Mouse (Mus musculus) ovary, adult 18-20 months (tissue): ENCODE data around the gene Grifin.
A peak's percentile ranks its signal among the peaks of the same experiment; 100 is the strongest.

Experiments
- DNase-seq: peaks from one replicate; pipeline ENCODE4 v3.0.0; 2022; ENCODE audit warnings: low spot score, mixed read lengths

Gene Grifin

GRCm38 (mm10) chr5:140589082-140589774, 24.4 kb upstream of the Grifin start:
- no peak for DNase-seq

DNA sequence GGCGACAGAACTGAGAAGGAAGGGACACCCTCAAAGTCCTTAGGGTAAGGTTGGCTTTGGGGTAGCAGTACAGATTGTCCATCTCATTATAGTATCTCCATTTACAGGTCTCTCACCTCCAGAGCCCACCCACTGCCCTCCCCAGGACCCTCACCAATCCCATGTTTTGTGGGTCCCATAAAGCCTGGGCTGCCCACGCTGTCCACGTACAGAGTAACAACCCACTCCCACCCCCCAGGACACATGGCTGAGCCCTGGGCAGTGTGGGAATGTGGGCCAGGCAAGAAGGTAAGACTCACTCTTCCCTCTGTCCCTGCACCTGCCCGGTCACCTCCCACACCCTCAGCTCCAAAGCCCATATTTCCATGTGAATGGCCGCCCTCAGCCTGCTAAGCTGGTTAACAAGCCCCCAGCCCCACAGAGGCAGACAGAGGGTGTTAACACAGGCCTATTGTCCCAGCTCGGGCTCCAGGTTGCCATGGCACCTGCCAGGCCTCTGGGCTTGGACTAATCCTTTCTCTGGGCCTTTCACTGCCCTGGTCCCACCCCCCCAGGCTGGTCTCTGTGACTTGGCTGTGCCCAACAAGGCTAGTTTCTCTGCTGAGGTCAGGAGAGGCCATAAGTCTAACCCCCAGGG, 19.0 kb upstream of the Grifin start:
- DNase-seq, result no peak

GRCm38 (mm10) chr5:140582995-140583731, 18.3 kb upstream of the Grifin start:
- no peak for DNase-seq

GRCm38 (mm10) chr5:140581569-140581968, 16.7 kb upstream of the Grifin start:
- DNase-seq, result no peak

DNA sequence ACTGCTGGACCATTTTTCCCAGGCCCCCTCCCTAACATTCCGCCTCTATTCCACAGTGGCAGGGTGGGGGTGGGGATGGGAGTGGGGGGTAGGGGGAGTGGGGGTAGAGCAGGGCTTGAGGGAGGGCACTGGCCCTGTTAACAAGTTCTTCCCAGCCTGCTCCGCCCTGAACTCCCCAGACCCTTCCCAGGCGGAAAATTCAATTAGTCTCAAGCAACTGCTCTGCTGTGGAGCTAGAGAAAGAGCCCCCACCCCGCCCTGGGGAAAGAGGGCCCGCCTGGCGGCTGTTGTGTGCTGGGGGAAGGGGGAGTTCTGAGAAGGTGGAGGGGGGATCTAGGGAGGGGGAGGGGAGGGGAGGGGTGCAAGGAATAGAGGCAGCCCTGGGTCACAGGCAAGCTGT, 14.9 kb upstream of the Grifin start:
- DNase-seq, result no peak

- no peak for DNase-seq
Measured at GRCm38 (mm10) chr5:140579221-140579620, 14.3 kb upstream of the Grifin start.

DNA sequence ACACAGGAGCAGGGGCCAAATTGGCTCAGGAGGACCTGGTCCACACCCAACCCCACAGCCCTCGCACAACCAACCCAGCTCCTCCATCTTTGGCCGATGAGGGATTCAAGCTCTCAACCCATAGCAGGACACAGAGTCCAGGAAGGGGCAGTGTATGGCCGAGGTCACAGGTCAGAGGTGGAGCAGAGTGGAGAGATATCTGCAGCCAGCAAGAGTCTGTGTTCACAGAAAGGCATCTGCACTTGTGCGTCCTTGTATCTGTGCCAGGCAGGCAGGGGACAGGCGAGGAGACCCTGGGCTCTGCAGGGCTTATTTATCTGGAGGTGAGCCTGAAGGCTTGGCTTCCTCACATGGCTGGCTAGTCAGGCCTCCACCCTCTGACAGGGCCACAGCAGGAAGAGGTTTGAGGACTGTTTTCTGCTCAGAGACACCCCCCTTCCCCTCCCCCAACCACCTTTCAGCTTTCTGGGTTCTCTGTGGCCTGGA, 10.6 kb upstream of the Grifin start:
- no peak for DNase-seq

DNA sequence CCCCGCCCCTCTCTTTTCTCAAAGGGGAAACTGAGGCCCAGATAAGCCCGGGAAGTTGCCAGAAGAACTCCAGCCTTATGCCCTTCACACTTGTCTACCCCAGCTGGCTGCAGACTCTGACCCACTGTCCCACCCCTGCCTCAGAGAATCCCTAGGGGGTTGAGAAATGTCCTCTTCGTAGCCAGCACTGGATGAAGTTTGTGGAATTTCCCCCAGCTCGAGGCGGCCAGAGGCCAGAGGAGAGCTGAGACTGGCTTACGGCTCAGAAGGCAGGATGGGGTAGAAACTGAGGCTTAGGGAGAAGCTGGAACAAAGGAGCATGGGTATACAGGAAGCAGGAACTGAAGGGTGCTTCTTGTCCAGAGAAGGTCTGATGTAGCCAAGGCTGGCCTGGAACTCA, 7.7 kb upstream of the Grifin start:
- DNase-seq, result no peak

- DNase-seq, result no peak
Measured at GRCm38 (mm10) chr5:140571673-140572072, 6.8 kb upstream of the Grifin start.

GRCm38 (mm10) chr5:140571201-140571600, 6.3 kb upstream of the Grifin start:
- no peak for DNase-seq

GRCm38 (mm10) chr5:140570223-140570870, 5.5 kb upstream of the Grifin start:
- DNase-seq, result no peak

GRCm38 (mm10) chr5:140569032-140569595, 4.2 kb upstream of the Grifin start:
- DNase-seq, result no peak

DNA sequence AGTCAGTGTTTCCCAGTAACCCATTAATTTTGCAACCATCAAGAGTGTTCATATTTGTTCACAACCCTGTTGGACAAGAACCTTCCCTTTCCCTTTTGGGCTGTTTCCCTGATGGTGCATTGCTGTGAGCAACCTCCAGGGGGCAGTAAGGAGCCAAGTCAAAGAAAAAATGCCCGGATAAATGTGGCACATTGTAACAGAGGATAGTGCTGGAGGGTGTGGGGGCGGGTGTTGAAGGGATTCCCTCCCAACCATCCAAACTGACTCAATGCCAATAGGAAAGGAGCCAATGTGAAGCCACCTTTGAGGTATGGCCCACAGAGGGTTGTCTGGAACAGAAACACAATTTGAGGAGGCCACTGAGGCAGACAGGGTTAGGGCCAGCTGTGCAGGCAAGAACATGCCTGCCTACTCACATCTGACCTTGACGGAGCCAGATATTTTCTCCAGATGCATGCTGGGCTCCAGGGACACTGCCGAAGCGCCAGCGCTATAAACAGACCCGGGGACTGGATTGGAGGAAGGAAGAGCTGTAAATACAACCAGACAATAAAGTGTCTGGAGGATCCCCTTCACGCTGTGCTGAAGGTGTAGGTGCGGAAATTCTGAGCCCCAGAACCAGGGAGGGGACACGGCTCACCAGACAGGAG, 3.6 kb upstream of the Grifin start:
- DNase-seq, result peak; percentile 60

DNA sequence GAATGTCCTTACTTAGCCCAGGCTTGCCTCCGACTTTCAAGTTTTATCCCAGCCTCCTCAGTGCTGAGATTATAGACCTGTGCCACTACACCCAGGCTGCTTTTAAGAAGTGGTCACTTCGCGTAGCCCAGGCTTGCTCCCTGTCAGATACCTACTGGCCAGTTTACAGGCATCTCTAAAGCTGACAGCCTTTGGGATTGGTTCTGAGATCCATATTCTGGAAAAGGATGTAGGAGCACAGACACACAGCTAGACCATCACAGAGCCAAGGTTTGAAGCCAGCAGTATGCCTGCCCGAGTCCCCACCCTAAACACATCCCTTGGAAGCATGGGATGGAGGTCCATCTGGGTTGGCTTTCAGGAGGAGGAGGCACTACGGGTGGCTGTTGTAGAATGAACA, 2.9 kb upstream of the Grifin start:
- DNase-seq, result no peak

GRCm38 (mm10) chr5:140567321-140567720, 2.5 kb upstream of the Grifin start:
- peak; percentile 56 for DNase-seq

DNA sequence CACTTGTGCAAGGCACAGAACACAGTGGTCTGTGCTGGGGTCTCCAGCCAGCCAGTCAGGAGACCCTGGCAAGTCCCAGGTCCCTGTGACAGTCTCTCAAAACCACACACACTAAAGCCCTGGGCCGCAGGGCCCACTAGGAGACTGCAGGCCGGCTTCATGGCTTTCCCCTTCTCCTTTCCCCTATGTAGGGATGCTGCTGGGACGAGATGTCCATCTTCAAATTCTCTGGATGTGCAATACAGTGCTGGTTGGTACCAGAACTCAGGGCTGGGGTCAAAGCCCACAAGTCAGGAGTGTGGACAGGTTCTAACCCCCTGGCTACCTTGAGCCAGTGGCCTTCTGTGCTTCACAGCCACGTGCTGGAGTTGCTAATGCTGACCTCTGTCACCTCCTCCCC, 1.4 kb upstream of the Grifin start:
- no peak for DNase-seq

- peak; percentile 52 for DNase-seq
Measured at GRCm38 (mm10) chr5:140565856-140566255, 985 bp upstream of the Grifin start.

- DNase-seq, result no peak
Measured at GRCm38 (mm10) chr5:140565451-140565850, 580 bp upstream of the Grifin start.

- DNase-seq, result no peak
Measured at GRCm38 (mm10) chr5:140562601-140563000, 2.3 kb downstream of the Grifin start.

GRCm38 (mm10) chr5:140556859-140557258, 8.0 kb downstream of the Grifin start:
- DNase-seq, result no peak

DNA sequence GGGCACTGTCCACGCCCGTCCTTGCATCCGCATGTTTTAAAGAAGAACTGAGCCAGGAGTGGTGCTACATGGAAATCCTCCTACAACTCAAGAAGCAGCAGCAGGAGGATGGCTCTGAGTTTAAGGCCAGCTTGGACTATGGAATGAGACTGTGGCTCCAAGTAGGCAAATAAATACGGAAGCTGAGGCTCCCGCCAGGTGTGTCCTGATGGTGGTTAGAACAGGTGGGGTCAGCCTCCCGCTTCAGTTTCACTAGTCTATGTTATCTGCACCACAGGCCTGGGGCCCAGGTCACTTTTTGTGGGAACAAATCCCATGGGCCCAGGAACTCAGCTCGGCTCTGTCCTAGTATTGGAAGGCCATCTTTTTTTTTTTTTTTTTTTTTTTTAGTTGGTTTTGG, 11.2 kb downstream of the Grifin start:
- no peak for DNase-seq
